Mouse (Mus musculus): Measurements from ENCODE around the gene Gm4952.

Gene Gm4952

DNA sequence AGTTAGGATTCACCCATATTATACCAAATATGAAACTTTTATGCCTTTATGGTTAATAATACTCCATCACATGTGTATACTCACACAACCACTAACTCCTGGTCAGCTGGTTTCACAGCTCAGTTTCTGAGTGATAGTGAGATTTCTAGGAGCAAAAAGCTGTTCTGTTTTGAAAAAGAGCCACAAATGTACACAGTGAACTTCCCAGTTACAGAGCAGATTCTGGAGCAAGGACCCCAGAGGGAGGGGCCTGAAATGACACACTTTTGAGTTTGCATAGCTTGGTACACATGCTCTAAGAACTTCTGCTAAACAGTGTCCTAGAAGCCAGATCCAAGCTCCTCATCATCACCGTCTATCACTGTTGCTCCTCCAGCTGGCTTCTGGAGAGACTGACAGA, at the start of gene Gm4952:
Gm4952 (plus strand) TSS at position 301 of the 400 bp plus-strand sequence.
- DNase-seq, result no peak

GRCm38 (mm10) chr19:12550005-12550942, 49.5 kb upstream of the Gm4952 start:
- DNase-seq, result no peak

GRCm38 (mm10) chr19:12556293-12556692, 43.5 kb upstream of the Gm4952 start:
- no peak for DNase-seq

DNA sequence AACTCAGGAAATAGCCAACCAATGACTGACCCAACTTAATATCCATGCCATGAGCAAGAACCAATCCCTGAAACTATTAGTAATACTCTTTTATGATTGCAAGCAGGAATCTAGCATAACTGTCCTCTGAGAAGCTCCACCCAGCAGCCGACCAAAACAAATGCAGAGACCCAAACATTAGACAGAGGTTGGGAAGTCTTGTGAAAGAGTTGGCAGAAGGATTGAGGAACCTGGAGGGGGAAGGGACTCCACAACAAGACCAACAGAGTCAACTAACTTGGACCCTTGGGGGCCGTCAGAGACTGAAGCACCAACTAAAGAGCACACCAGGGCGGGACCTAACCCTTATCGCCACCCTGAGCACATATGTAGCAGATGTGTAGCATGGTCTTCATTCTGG, 41.6 kb upstream of the Gm4952 start:
- DNase-seq, result no peak

GRCm38 (mm10) chr19:12564197-12564596, 35.6 kb upstream of the Gm4952 start:
- DNase-seq, result no peak

- DNase-seq, result no peak
These were observed 32.8 kb upstream of the Gm4952 start for GRCm38 (mm10) chr19:12567011-12567410.

- DNase-seq, result no peak
These were observed 28.9 kb upstream of the Gm4952 start for GRCm38 (mm10) chr19:12570866-12571265.

DNA sequence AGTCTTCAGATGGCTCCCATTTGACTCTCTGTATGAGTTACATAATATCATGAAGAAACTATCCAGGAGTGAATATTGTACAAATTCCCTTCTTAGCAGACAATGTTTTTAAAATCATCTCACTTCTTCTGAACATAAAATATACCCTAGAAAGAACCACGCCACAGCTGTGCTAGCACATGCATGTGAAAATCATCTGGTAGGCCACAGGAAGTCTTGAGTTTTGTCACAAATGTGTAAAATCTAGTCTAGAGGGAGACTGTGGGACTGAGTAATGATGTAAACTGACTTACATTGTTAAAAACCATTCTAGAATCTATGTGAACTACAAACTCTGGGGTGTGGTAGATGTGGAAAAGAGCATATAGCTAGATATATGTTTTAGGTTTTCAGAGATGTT, 28.1 kb upstream of the Gm4952 start:
- DNase-seq, result no peak

GRCm38 (mm10) chr19:12572614-12573265, 27.0 kb upstream of the Gm4952 start:
- DNase-seq, result no peak

DNA sequence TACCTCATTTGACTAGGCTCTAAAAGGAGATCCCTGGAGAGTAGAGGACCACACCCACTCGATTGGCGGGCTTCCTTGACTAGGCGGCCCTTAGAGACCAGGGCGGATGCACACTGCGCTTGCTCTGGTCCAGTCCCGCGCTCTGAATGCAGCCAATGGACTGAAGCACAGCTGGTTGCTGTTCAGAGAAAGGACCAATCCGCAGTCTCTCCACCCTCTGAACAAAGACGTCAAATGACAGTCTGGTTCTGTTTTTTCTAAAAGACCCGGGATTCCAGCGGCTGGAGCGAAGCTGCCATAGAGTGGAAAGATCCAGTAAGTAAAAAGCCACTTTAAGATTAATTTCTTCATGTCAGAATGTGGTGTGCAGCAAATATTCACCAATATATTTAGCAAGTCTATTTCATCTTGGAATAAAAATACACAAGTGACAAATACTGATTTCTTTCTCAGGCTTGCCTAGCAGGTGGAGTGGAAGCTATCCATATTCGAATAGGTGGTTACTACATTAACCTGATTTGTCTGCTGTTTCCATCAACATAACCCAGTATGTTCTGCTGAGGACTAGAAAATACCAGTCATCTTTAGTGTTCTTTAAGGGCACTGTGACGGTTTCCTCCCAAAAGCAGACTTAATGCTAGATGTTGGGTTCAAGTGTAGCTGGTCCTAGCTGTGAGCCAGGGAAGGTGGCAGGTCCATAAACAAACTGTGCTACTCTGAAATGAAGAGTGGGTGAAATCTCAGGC, 26.3 kb upstream of the Gm4952 start:
- DNase-seq, result peak; percentile 23 to 46

DNA sequence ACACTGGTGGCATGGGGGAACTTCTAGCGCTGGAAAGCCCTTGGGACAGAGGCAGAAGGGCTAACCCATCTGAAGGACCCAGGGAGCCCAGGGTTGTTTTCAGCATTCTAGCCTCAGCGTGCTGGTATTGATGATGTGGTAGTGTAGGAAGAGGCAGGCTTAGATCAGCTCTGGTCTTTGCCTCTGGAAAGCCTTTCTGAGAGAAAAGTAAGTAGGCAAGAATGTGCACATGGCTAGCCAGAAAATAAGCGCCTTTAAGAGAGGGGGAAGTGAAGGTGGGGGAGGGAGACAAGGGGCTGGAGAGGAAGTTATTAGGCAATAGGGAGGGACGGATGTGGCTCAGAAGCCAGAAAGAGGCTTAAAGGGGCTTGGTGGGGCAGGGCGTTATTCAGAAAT, 25.8 kb upstream of the Gm4952 start:
- DNase-seq, result no peak

GRCm38 (mm10) chr19:12575107-12575506, 24.7 kb upstream of the Gm4952 start:
- no peak for DNase-seq

DNA sequence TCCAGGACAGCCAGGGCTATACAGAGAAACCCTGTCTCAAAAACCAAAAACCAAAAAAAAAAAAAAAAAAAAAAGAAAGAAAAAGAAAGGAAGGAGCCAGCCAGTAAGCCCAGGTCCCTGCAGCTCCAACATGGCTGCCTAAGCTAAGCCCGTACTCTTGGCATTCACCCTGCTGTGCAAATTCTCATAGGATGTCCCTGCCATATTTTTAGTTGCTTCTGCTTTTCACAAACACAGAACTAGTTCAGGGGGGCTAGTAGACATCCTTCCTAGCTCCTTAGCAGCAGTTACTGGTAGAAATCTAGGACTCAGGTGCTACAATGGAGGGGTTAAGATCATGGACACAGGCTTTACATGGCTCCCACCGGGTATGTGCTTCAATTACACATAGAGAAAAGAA, 24.3 kb upstream of the Gm4952 start:
- no peak for DNase-seq

GRCm38 (mm10) chr19:12576639-12577038, 23.1 kb upstream of the Gm4952 start:
- DNase-seq, result no peak

- DNase-seq, result no peak
These were observed 14.5 kb upstream of the Gm4952 start for GRCm38 (mm10) chr19:12585310-12585709.

GRCm38 (mm10) chr19:12591908-12592307, 7.9 kb upstream of the Gm4952 start:
- DNase-seq, result peak; percentile 61 to 76

DNA sequence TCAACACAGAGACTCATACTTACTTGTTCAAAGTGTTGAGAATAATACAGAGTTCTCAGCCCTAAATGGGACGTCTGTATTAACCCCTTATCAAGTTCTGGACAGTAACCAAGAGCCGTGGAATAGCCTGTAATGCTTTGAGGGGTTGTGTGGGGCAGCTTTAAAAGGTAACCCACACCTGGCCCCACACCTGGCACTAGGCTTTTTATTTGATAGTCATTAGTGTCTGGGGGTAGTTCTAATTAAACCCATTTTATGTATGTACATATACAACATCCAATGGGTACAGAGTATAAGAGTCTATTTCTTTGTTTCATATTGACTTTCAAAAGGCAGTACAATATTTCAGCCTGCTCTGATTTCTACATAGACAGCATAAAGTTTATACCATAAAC, 4.6 kb upstream of the Gm4952 start:
- no peak for DNase-seq

DNA sequence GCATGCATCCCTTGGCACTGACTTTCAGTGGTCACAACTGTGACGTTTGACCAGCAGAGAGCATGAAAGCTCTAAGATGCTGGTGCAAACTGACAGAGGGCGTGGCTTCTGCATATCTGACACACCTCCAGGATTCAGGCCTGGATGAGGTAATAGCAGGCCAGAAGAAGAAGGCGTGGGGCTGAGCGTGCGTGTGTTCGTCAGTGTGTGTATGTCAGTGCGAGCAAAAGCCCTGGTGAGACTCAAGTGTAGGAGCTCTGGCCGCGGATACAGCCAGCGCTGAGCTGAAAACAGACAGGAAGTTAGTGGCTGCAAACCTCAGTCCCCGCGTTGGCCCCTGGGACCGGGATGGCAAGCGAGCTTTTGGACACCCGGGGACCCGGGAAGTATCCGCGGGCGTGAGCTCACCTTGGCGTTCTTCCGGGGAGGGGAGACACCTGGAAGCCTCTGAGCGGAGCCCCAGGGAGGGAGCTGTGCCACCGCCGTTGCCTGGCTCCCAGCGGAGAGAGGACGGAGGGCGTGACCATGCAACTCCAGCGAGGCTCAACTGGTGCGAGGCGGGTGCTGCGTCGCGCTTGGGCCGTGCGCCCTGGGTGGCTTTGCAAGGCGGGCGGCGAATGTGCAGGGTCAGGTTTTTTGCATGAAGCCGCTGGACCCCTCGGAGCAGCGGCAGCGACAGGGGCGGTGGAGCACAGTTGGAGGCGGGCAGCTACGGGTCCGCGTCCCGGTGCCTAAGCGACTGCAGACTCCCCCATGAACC, 4.1 kb upstream of the Gm4952 start:
- DNase-seq, result peak; percentile 64 to 79

DNA sequence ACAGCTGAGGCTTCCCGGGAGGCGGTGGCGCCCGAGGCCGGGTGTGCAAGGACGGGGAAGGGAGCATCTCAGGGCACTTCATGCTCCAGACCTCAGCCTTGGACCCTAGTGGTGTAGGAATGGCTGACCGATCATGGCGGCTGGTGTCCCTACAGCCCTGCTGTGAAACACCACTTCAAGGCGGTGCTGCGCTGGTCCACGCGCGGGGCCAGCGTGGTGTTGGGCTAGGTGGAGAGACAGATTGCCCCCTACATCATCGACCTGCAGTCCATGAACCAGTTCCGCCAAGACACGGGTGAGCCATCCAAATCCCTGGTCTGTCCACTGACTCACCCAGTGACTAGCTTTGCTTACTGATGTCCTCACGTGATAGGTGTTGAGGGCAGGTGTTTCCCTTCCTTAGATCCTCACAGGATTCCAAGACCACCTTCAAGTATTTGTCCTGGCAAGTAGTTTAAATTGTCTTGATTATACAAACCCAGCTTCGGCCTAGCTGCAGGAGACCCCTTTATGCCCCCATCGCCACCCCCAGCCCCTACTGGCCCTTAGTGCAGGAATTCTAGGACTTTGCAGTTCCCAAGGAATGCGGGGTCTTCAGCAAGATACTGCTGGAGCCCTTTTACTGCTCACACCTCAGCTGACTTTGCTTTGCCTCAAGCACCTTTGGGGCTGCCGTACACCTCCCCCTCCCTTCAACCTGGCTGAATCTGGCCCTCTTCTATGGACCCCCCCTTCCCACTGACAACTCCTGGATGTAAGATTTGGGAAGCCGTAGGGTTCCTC, 3.3 kb upstream of the Gm4952 start:
- DNase-seq, result peak; percentile 5 to 46

DNA sequence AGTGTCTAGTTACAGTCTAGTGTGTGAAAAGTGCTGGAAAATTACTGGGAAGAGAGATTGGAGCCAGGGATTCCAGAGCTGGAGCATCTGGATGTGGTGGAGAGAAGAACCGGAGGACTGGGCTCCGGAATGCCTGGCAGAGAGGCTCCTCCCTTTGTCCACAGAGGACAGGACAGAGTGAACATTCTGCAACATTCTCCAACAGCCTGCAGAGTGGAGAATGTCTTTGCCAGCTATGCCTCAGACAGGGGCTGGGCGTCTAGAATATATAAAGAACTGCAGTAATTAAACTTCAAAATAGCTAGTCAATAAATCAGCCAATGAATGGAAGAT, 2.7 kb upstream of the Gm4952 start:
- no peak for DNase-seq

DNA sequence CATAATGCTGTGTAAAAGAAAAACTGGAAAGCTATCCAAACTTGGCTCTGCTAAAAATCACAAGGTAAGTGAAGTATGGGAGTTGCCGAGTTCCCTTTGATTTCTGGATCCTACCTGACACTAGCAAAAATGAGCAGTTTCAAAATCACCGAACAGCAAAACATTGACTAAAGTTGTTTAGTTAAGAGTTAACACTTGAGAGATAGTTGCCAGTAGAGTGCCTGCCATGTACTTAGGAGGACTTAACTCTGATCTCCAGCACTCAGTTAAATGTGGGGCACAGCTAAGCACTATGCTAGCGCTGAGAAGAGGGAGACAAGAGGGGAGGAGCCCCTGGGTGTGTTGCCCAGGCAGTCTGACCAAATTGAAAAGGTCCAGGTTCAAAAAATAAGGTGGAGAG, 1.1 kb upstream of the Gm4952 start:
- DNase-seq, result no peak

All from cerebellum, postnatal 25 days (tissue).